Mouse (Mus musculus) testis, adult 2 months (tissue): ENCODE measurements around the gene Olfr804.

Source experiments
- CTCF ChIP-seq: fragments of 200-500 bp; IDR thresholded peaks from 2 replicates; pipeline ENCODE4 v1.5.1; 2012; ENCODE audit warnings: low read depth, mild to moderate bottlenecking, inconsistent platforms, low read length, moderate library complexity; ENCODE audit not compliant: control insufficient read depth, insufficient read depth, insufficient replicate concordance
- POLR2A ChIP-seq: fragments of 200-500 bp; IDR thresholded peaks from 2 replicates; pipeline ENCODE4 v1.6.1; 2012; ENCODE audit warnings: low read depth, mild to moderate bottlenecking, inconsistent platforms, low read length, moderate library complexity; ENCODE audit not compliant: control insufficient read depth

DNA sequence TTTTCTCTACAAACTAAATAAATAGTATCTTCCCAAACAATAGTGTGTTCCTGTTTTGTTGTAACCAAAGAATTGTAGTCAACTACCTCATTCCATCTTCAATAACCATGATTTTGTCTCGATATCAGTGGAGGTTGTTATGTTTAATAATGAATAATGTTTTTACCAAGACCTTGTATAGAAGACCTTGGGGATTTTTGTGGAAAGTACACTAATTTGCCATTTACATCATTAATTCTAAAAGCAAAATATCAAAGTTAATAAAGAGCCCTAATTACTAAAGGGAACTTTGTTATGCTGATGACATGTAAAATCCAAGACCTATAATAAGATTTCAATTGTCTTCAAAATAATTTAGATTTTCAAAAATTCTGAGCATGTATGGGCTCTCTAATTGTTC lies 54.7 kb downstream of the Olfr804 start, which contains the start of gene Olfr807:
- no peak for TF ChIP-seq CTCF
- TF ChIP-seq POLR2A: no peak
